Mouse (Mus musculus) stomach, postnatal 0 days (tissue): Measurements from ENCODE around the gene Wnt1. TPM values are rescaled to one million over a fixed set of nuclear protein-coding genes. Genes with fewer than 3 reads are reported as not detected.
A peak's percentile ranks its signal among the peaks of the same experiment; 100 is the strongest.

Experiments used
- ATAC-seq: fragments of 200-750 bp; cut with Nextera tagmentation; 2 replicates; pipeline ENCODE4 v1.8.0; 2017; ENCODE audit not compliant: low FRiP score, low TSS enrichment
- DNase-seq: peaks from one replicate; pipeline ENCODE4 v3.0.0-alpha.2; 2016; ENCODE audit warnings: low spot score
- H3K27ac ChIP-seq: fragments of 300-500 bp; sonication (generic); replicated peaks from 2 replicates; pipeline ENCODE4 v1.5.1; 2014; ENCODE audit warnings: mild to moderate bottlenecking, control low read depth
- H3K27me3 ChIP-seq: fragments of 300-500 bp; sonication (generic); 2 replicates; pipeline ENCODE4 v1.6.1; 2014; ENCODE audit warnings: low read length; ENCODE audit not compliant: control insufficient read depth, insufficient read depth
- H3K36me3 ChIP-seq: fragments of 300-500 bp; sonication (generic); 2 replicates; pipeline ENCODE4 v1.6.1; 2014; ENCODE audit warnings: low read length, mixed read lengths; ENCODE audit not compliant: control insufficient read depth, insufficient read depth
- H3K4me1 ChIP-seq: fragments of 300-500 bp; sonication (generic); replicated peaks from 2 replicates; pipeline ENCODE4 v1.6.1; 2014; ENCODE audit warnings: antibody characterized with exemption; ENCODE audit not compliant: control insufficient read depth, insufficient read depth
- H3K4me2 ChIP-seq: fragments of 300-500 bp; sonication (generic); replicated peaks from 2 replicates; pipeline ENCODE4 v1.6.1; 2014; ENCODE audit warnings: low read depth, mild to moderate bottlenecking, control low read depth, moderate library complexity
- H3K4me3 ChIP-seq: fragments of 300-500 bp; sonication (generic); 2 replicates; pipeline ENCODE4 v1.5.1; 2014; ENCODE audit warnings: low read depth, low read length, control low read depth
- H3K9ac ChIP-seq: fragments of 300-500 bp; sonication (generic); 2 replicates; pipeline ENCODE4 v1.6.1; 2014; ENCODE audit warnings: mild to moderate bottlenecking, low read length, control low read depth, mixed read lengths
- H3K9me3 ChIP-seq: fragments of 300-500 bp; sonication (generic); 2 replicates; pipeline ENCODE4 v1.6.1; 2016; ENCODE audit warnings: low read length; ENCODE audit not compliant: control insufficient read depth
- CTCF ChIP-seq: IDR thresholded peaks from 2 replicates; pipeline ENCODE4 v1.5.1; 2016; ENCODE audit warnings: antibody characterized with exemption, low read depth, mild to moderate bottlenecking, moderate library complexity
- EP300 ChIP-seq: optimal IDR thresholded peaks from 2 replicates; pipeline ENCODE3; 2016; ENCODE audit warnings: antibody characterized with exemption
- whole genome bisulfite sequencing: fragments of 180-500 bp; shearing (Covaris S2); extraction: QIAGEN DNeasy Blood & Tissue Kit; methylation state at CpG from one replicate; pipeline ENCODE4 v1.1.7; 2014; 5-methylcytosine and 5-hydroxymethylcytosine counted together
- polyA plus RNA-seq: library from polyadenylated mRNA; unstranded; fragments of >200 nt; fragmentation: Nextera tagmentation; extraction: Ambion mirVana; gene quantifications from 2 replicates; pipeline ENCODE4 v1.2.1, GENCODE M21; 2015

Gene Wnt1
- polyA plus RNA-seq, 1 experiment from 2014 or later, result not detected

- no peak for ATAC-seq
- Histone ChIP-seq H3K4me2 (no peak overlapping the region), H3K9me3 (no peaks in the 10 kb centered on the region), H3K4me1 (no peaks in the 10 kb centered on the region), H3K36me3 (no peaks in the 10 kb centered on the region), H3K9ac (no peak overlapping the region), H3K4me3 (no peak overlapping the region), H3K27ac (no peak overlapping the region), H3K27me3 (no peaks in the 10 kb centered on the region)
- WGBS, result 97% methylated on average over 2 of the region's 2 CpGs
- TF ChIP-seq CTCF (no peak), EP300 (no peak)
- no peak for DNase-seq
Measured at GRCm38 (mm10) chr15:98749093-98749492, 40.6 kb upstream of the Wnt1 start.

GRCm38 (mm10) chr15:98753021-98753423, 36.6 kb upstream of the Wnt1 start:
- ATAC-seq (no peak), DNase-seq (no peak)
- Histone ChIP-seq H3K9ac (no peak overlapping the region), H3K4me1 (no peaks in the 10 kb centered on the region), H3K36me3 (no peaks in the 10 kb centered on the region), H3K27ac (no peak overlapping the region), H3K4me2 (no peak overlapping the region), H3K27me3 (no peaks in the 10 kb centered on the region), H3K4me3 (no peak overlapping the region), H3K9me3 (no peaks in the 10 kb centered on the region)
- no peak for TF ChIP-seq CTCF
- no peak for TF ChIP-seq EP300
- 68% methylated on average over 8 of the region's 8 CpGs for WGBS

GRCm38 (mm10) chr15:98754125-98754524, 35.5 kb upstream of the Wnt1 start:
- DNase-seq, result no peak
- no peak for ATAC-seq
- Histone ChIP-seq H3K36me3 (no peaks in the 10 kb centered on the region), H3K27me3 (no peaks in the 10 kb centered on the region), H3K27ac (no peak overlapping the region), H3K4me2 (no peak overlapping the region), H3K9ac (no peak overlapping the region), H3K4me3 (no peak overlapping the region), H3K4me1 (no peaks in the 10 kb centered on the region), H3K9me3 (no peaks in the 10 kb centered on the region)
- TF ChIP-seq CTCF (no peak), EP300 (no peak)
- WGBS, result 76% methylated on average over 2 of the region's 2 CpGs

GRCm38 (mm10) chr15:98762201-98762621, 27.4 kb upstream of the Wnt1 start:
- DNase-seq (peak; percentile 89), ATAC-seq (peak; percentile 80)
- Histone ChIP-seq H3K4me2 (peak overlapping the region; percentile 92), H3K9me3 (no peaks in the 10 kb centered on the region), H3K27me3 (no peaks in the 10 kb centered on the region), H3K4me1 (no peaks in the 10 kb centered on the region), H3K4me3 (peak overlapping the region; percentile 98), H3K9ac (peak overlapping the region; percentile 83), H3K27ac (peak overlapping the region; percentile 85), H3K36me3 (no peaks in the 10 kb centered on the region; the same call in 1 of the 2 replicates)
- no peak for TF ChIP-seq EP300
- peak; percentile 49 for TF ChIP-seq CTCF
- WGBS, result under 1% methylated on average over 21 of the region's 24 CpGs

GRCm38 (mm10) chr15:98762670-98763529, 26.8 kb upstream of the Wnt1 start, which contains the start of gene Arf3:
Arf3 (minus strand) TSS chr15:98763214.
- TF ChIP-seq EP300, result peak; percentile 100
- TF ChIP-seq CTCF, result no peak; the same call in 1 of the 2 replicates
- Histone ChIP-seq H3K9ac (peak within 1 kb of the TSS; percentile 83), H3K4me1 (no peaks in the 10 kb centered on the region), H3K27ac (peak within 1 kb of the TSS; percentile 85), H3K36me3 (no peaks in the 10 kb centered on the region; the same call in 1 of the 2 replicates), H3K4me2 (peak within 1 kb of the TSS; percentile 92), H3K4me3 (peak within 1 kb of the TSS; percentile 98), H3K27me3 (no peaks in the 10 kb centered on the region), H3K9me3 (no peaks in the 10 kb centered on the region)
- ATAC-seq, result peak; percentile 93
- DNase-seq, result peak; percentile 96
- under 1% methylated on average over 42 of the region's 76 CpGs for WGBS

GRCm38 (mm10) chr15:98765929-98766328, 23.7 kb upstream of the Wnt1 start:
- Histone ChIP-seq H3K36me3 (no peaks in the 10 kb centered on the region), H3K9ac (no peak overlapping the region), H3K27me3 (no peaks in the 10 kb centered on the region), H3K9me3 (no peaks in the 10 kb centered on the region), H3K4me3 (no peak overlapping the region), H3K4me2 (no peak overlapping the region), H3K4me1 (no peaks in the 10 kb centered on the region), H3K27ac (no peak overlapping the region)
- DNase-seq (no peak), ATAC-seq (no peak)
- no peak for TF ChIP-seq EP300
- no peak for TF ChIP-seq CTCF
- 62% methylated on average over 4 of the region's 4 CpGs for WGBS
